Mouse (Mus musculus) liver, embryonic 11.5 days (tissue): Measurements from ENCODE around the gene Ralgps2. TPM values are rescaled to one million over a fixed set of nuclear protein-coding genes. Genes with fewer than 3 reads are reported as not detected.

ENCODE experiments used
- ATAC-seq: fragments of 200-750 bp; cut with Nextera tagmentation; replicated peaks from 2 replicates; pipeline ENCODE4 v1.8.0; 2017; ENCODE audit warnings: moderate number of reproducible peaks, mild to moderate bottlenecking, moderate TSS enrichment, moderate library complexity; ENCODE audit not compliant: low FRiP score
- DNase-seq: peaks from one replicate; pipeline ENCODE4 v3.0.0-alpha.2; 2017; ENCODE audit warnings: low spot score
- H3K27ac ChIP-seq: fragments of 300-500 bp; sonication (generic); 2 replicates; pipeline ENCODE4 v1.5.1; 2014; ENCODE audit warnings: mild to moderate bottlenecking, low read depth, low read length, control low read depth
- H3K27me3 ChIP-seq: fragments of 300-500 bp; sonication (generic); replicated peaks from 2 replicates; pipeline ENCODE4 v1.6.1; 2014; ENCODE audit warnings: low read length, mixed read lengths; ENCODE audit not compliant: control insufficient read depth, insufficient read depth
- H3K36me3 ChIP-seq: fragments of 300-500 bp; sonication (generic); 2 replicates; pipeline ENCODE4 v1.6.1; 2014; ENCODE audit warnings: mild to moderate bottlenecking, low read length, moderate library complexity, mixed read lengths; ENCODE audit not compliant: control insufficient read depth, insufficient read depth
- H3K4me1 ChIP-seq: fragments of 300-500 bp; sonication (generic); replicated peaks from 2 replicates; pipeline ENCODE4 v1.6.1; 2014; ENCODE audit warnings: low read length, mixed read lengths; ENCODE audit not compliant: control insufficient read depth, insufficient read depth
- H3K4me2 ChIP-seq: fragments of 300-500 bp; sonication (generic); 2 replicates; pipeline ENCODE4 v1.6.1; 2014; ENCODE audit warnings: mild to moderate bottlenecking, control low read depth, moderate library complexity
- H3K4me3 ChIP-seq: fragments of 300-500 bp; sonication (generic); 2 replicates; pipeline ENCODE4 v1.5.1; 2014; ENCODE audit warnings: low read depth, low read length, control low read depth
- H3K9ac ChIP-seq: fragments of 300-500 bp; sonication (generic); 2 replicates; pipeline ENCODE4 v1.6.1; 2014; ENCODE audit warnings: low read depth, low read length, control low read depth
- H3K9me3 ChIP-seq: fragments of 300-500 bp; sonication (generic); 2 replicates; pipeline ENCODE4 v1.6.1; 2016; ENCODE audit warnings: low read length, inconsistent platforms, mixed read lengths; ENCODE audit not compliant: control insufficient read depth
- WGBS: fragments of 180-500 bp; shearing (Covaris S2); extraction: QIAGEN DNeasy Blood & Tissue Kit; methylation state at CpG from one replicate; pipeline ENCODE4 v1.1.7; 2014; 5-methylcytosine and 5-hydroxymethylcytosine counted together
- polyA plus RNA-seq: library from polyadenylated mRNA; unstranded; fragments of >200 nt; fragmentation: Nextera tagmentation; extraction: Ambion mirVana; gene quantifications from 2 replicates; pipeline ENCODE4 v1.2.1, GENCODE M21; 2014

The Ralgps2 gene
- polyA plus RNA-seq, 1 experiment from 2014 or later: 33.6 TPM

- WGBS: 46% methylated on average over 8 of the region's 8 CpGs
- no peaks in the 10 kb centered on the region; the same call in 1 of the 2 replicates for H3K4me1 ChIP-seq
- ATAC-seq: no peak
These were observed 22.2 kb upstream of the Ralgps2 start for GRCm38 (mm10) chr1:156961481-156962265.

GRCm38 (mm10) chr1:156959004-156959403 is 19.6 kb upstream of the Ralgps2 start:
- Histone ChIP-seq H3K4me3 (no peak overlapping the region), H3K9me3 (no peaks in the 10 kb centered on the region), H3K4me1 (peaks cover 4% of the 10 kb centered on the region; the same call in 1 of the 2 replicates), H3K36me3 (no peaks in the 10 kb centered on the region), H3K9ac (no peak overlapping the region), H3K27ac (no peak overlapping the region), H3K4me2 (no peak overlapping the region), H3K27me3 (no peaks in the 10 kb centered on the region)
- DNase-seq (no peak), ATAC-seq (no peak)
- WGBS: 34% methylated on average over 5 of the region's 5 CpGs

More at GRCm38 (mm10) chr1:156961481-156962265, 22.2 kb upstream of the Ralgps2 start:
- no peak overlapping the region for H3K9ac ChIP-seq
- H3K4me2 ChIP-seq: no peak overlapping the region
- H3K9me3 ChIP-seq: no peaks in the 10 kb centered on the region
- H3K27ac ChIP-seq: no peak overlapping the region
- H3K27me3 ChIP-seq: no peaks in the 10 kb centered on the region
- no peak for DNase-seq
- no peak overlapping the region for H3K4me3 ChIP-seq
- no peaks in the 10 kb centered on the region for H3K36me3 ChIP-seq

- no peaks in the 10 kb centered on the region for H3K9me3 ChIP-seq
- H3K4me3 ChIP-seq: no peak overlapping the region
- ATAC-seq: no peak
- H3K36me3 ChIP-seq: no peaks in the 10 kb centered on the region
- H3K27me3 ChIP-seq: no peaks in the 10 kb centered on the region
- WGBS: 78% methylated on average over 3 of the region's 3 CpGs
- H3K4me2 ChIP-seq: no peak overlapping the region
- no peak overlapping the region for H3K9ac ChIP-seq
- no peak overlapping the region for H3K27ac ChIP-seq
- H3K4me1 ChIP-seq: peaks cover 4% of the 10 kb centered on the region; the same call in 1 of the 2 replicates
- DNase-seq: no peak
These were observed 17.9 kb upstream of the Ralgps2 start for GRCm38 (mm10) chr1:156957360-156957759.

- peak; percentile 45 for DNase-seq
- Histone ChIP-seq H3K4me2 (peak overlapping the region; percentile 33; the same call in 1 of the 2 replicates), H3K36me3 (no peaks in the 10 kb centered on the region), H3K27ac (no peak overlapping the region), H3K4me1 (peaks cover 4% of the 10 kb centered on the region; the same call in 1 of the 2 replicates), H3K27me3 (no peaks in the 10 kb centered on the region), H3K9me3 (no peaks in the 10 kb centered on the region), H3K4me3 (no peak overlapping the region), H3K9ac (no peak overlapping the region)
- ATAC-seq: peak; percentile 77
- 36% methylated on average over 17 of the region's 17 CpGs for WGBS
These were observed 16.7 kb upstream of the Ralgps2 start for GRCm38 (mm10) chr1:156955926-156956760.

- Histone ChIP-seq H3K4me1 (peaks cover 4% of the 10 kb centered on the region; the same call in 1 of the 2 replicates), H3K4me3 (no peak overlapping the region), H3K27ac (no peak overlapping the region), H3K36me3 (no peaks in the 10 kb centered on the region), H3K4me2 (no peak overlapping the region), H3K9me3 (no peaks in the 10 kb centered on the region), H3K9ac (no peak overlapping the region), H3K27me3 (no peaks in the 10 kb centered on the region)
- 91% methylated on average over 12 of the region's 12 CpGs for WGBS
- DNase-seq: no peak
- no peak for ATAC-seq
These were observed 14.8 kb upstream of the Ralgps2 start for GRCm38 (mm10) chr1:156954216-156954615.

GRCm38 (mm10) chr1:156950354-156950753 is 10.9 kb upstream of the Ralgps2 start:
- no peaks in the 10 kb centered on the region for H3K27me3 ChIP-seq
- no peak overlapping the region for H3K4me2 ChIP-seq
- no peaks in the 10 kb centered on the region for H3K9me3 ChIP-seq
- H3K4me1 ChIP-seq: no peaks in the 10 kb centered on the region
- no peaks in the 10 kb centered on the region for H3K36me3 ChIP-seq
- WGBS: 40% methylated on average over 5 of the region's 5 CpGs
- H3K4me3 ChIP-seq: no peak overlapping the region
- no peak overlapping the region for H3K9ac ChIP-seq
- no peak for ATAC-seq
- DNase-seq: no peak
- no peak overlapping the region for H3K27ac ChIP-seq

- H3K4me3 ChIP-seq: peak overlapping the region; percentile 96
- peak overlapping the region; percentile 96 for H3K4me2 ChIP-seq
- H3K9ac ChIP-seq: no peak overlapping the region
- H3K9me3 ChIP-seq: no peaks in the 10 kb centered on the region
- no peaks in the 10 kb centered on the region for H3K36me3 ChIP-seq
- 35% methylated on average over 7 of the region's 7 CpGs for WGBS
- no peaks in the 10 kb centered on the region for H3K27me3 ChIP-seq
- peaks cover 28% of the 10 kb centered on the region for H3K4me1 ChIP-seq
- DNase-seq (no peak), ATAC-seq (no peak)
- no peak overlapping the region for H3K27ac ChIP-seq
These were observed 1.2 kb upstream of the Ralgps2 start for GRCm38 (mm10) chr1:156940584-156940983.

GRCm38 (mm10) chr1:156940142-156940522 is 706 bp upstream of the Ralgps2 start:
- Histone ChIP-seq H3K27me3 (no peaks in the 10 kb centered on the region), H3K4me3 (peak overlapping the region; percentile 96), H3K9me3 (no peaks in the 10 kb centered on the region), H3K4me1 (peaks cover 28% of the 10 kb centered on the region), H3K27ac (peak overlapping the region; percentile 92; the same call in 1 of the 2 replicates), H3K36me3 (no peaks in the 10 kb centered on the region), H3K4me2 (peak overlapping the region; percentile 96), H3K9ac (peak overlapping the region; percentile 91)
- no peak for ATAC-seq
- DNase-seq: no peak
- WGBS: 3% methylated on average over 8 of the region's 8 CpGs
